Mouse (Mus musculus): ENCODE measurements around the gene Casc1.

DNA sequence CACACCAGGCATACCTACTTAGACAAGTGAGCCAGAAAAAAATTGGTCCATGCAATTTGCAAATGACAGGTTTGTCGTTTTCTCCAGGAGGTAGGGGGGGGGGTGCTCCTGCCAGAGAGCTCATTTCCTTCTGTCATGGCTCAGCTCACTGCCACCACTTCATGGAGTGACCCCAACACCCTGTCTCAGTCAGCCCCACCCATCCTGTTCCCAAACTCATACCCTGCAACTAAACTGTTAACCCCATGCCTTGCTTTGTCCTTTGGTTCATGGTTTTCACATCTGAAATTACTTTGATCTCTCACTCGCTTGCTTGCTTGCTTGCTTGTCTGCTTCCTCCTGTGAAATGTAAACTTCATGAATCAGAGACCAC, 45.9 kb upstream of the Casc1 start:
- TF ChIP-seq CTCF (IDR thresholded peaks at IDR 0.05; ENCODE audit: borderline replicate concordance, extremely low read depth, insufficient read depth, insufficient read length) (no peak), POLR2A (IDR thresholded peaks at IDR 0.05; ENCODE audit: borderline replicate concordance, extremely low read depth, insufficient read depth, insufficient read length, poor library complexity, severe bottlenecking) (no peak)

Measured in brain, embryonic 14.5 days (tissue).